Mouse (Mus musculus): ENCODE results near the gene Ak5. TPM values are rescaled to one million over a fixed set of nuclear protein-coding genes. Genes with fewer than 3 reads are reported as not detected.

Ak5 gene
- polyA plus RNA-seq, 1 experiment from 2014 or later = 3.2 TPM

GRCm38 (mm10) chr3:152555216-152555615 is 112.9 kb downstream of the Ak5 start:
- Histone ChIP-seq H3K27ac (ENCODE audit: low read depth) (no peak overlapping the region), H3K9ac (ENCODE audit: low read length) (no peak overlapping the region), H3K4me1 (replicated peaks; ENCODE audit: control insufficient read depth, insufficient read depth, low read length) (peaks cover 10% of the 10 kb centered on the region), H3K4me2 (ENCODE audit: low read length) (no peak overlapping the region), H3K27me3 (replicated peaks; ENCODE audit: control insufficient read depth, insufficient read depth, low read length) (no peaks in the 10 kb centered on the region), H3K9me3 (ENCODE audit: control insufficient read depth, low read length) (no peaks in the 10 kb centered on the region), H3K4me3 (ENCODE audit: low read depth, low read length) (no peak overlapping the region), H3K36me3 (ENCODE audit: control insufficient read depth, insufficient read depth, low read length) (no peaks in the 10 kb centered on the region)
- ATAC-seq (replicated peaks; ENCODE audit: low FRiP score, low TSS enrichment, low read depth) (no peak), DNase-seq (ENCODE audit: low spot score) (no peak)
- 69% methylated on average over 7 of the region's 7 CpGs for WGBS

DNA sequence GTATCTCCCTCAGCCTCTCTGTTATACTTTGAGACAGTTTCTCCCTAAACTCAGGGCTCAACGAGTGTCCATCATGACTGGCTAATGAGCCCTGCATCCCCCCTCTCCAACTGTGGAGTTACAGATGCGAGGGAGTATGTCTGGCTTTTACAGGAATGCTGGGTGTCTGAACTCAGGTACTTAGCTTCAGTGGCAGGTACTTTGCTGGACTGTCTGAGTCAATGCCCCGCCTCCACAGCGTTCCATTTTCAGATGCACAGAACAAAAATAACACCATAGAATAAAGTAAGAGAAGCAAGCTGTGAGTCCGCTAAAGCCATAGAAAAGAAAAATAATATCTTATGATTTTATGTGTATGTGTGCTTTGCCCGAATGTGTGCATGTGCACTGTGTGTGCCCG is 113.8 kb downstream of the Ak5 start:
- Histone ChIP-seq H3K27me3 (replicated peaks; ENCODE audit: control insufficient read depth, insufficient read depth, low read length) (no peaks in the 10 kb centered on the region), H3K27ac (ENCODE audit: low read depth) (no peak overlapping the region), H3K9me3 (ENCODE audit: control insufficient read depth, low read length) (no peaks in the 10 kb centered on the region), H3K36me3 (ENCODE audit: control insufficient read depth, insufficient read depth, low read length) (no peaks in the 10 kb centered on the region), H3K4me2 (ENCODE audit: low read length) (no peak overlapping the region), H3K4me3 (ENCODE audit: low read depth, low read length) (no peak overlapping the region), H3K4me1 (replicated peaks; ENCODE audit: control insufficient read depth, insufficient read depth, low read length) (peaks cover 1% of the 10 kb centered on the region; the same call in 1 of the 2 replicates), H3K9ac (ENCODE audit: low read length) (no peak overlapping the region)
- DNase-seq (ENCODE audit: low spot score) = no peak
- 82% methylated on average over 7 of the region's 7 CpGs for WGBS
- ATAC-seq (replicated peaks; ENCODE audit: low FRiP score, low TSS enrichment, low read depth) = no peak

GRCm38 (mm10) chr3:152552641-152553040 is 115.5 kb downstream of the Ak5 start:
- DNase-seq (ENCODE audit: low spot score) (no peak), ATAC-seq (replicated peaks; ENCODE audit: low FRiP score, low TSS enrichment, low read depth) (no peak)
- H3K9me3 ChIP-seq (ENCODE audit: control insufficient read depth, low read length) = no peaks in the 10 kb centered on the region
- H3K36me3 ChIP-seq (ENCODE audit: control insufficient read depth, insufficient read depth, low read length) = no peaks in the 10 kb centered on the region
- H3K27me3 ChIP-seq (replicated peaks; ENCODE audit: control insufficient read depth, insufficient read depth, low read length) = no peaks in the 10 kb centered on the region
- 90% methylated on average over 8 of the region's 8 CpGs for WGBS
- H3K9ac ChIP-seq (ENCODE audit: low read length) = no peak overlapping the region
- no peaks in the 10 kb centered on the region for H3K4me1 ChIP-seq (replicated peaks; ENCODE audit: control insufficient read depth, insufficient read depth, low read length)
- no peak overlapping the region for H3K27ac ChIP-seq (ENCODE audit: low read depth)
- H3K4me3 ChIP-seq (ENCODE audit: low read depth, low read length) = no peak overlapping the region
- no peak overlapping the region for H3K4me2 ChIP-seq (ENCODE audit: low read length)

- Histone ChIP-seq H3K4me3 (ENCODE audit: low read depth, low read length) (no peak overlapping the region), H3K36me3 (ENCODE audit: control insufficient read depth, insufficient read depth, low read length) (no peaks in the 10 kb centered on the region), H3K4me1 (replicated peaks; ENCODE audit: control insufficient read depth, insufficient read depth, low read length) (no peaks in the 10 kb centered on the region), H3K9me3 (ENCODE audit: control insufficient read depth, low read length) (no peaks in the 10 kb centered on the region), H3K4me2 (ENCODE audit: low read length) (no peak overlapping the region), H3K27me3 (replicated peaks; ENCODE audit: control insufficient read depth, insufficient read depth, low read length) (no peaks in the 10 kb centered on the region), H3K27ac (ENCODE audit: low read depth) (no peak overlapping the region), H3K9ac (ENCODE audit: low read length) (no peak overlapping the region)
- DNase-seq (ENCODE audit: low spot score) = no peak
- no peak for ATAC-seq (replicated peaks; ENCODE audit: low FRiP score, low TSS enrichment, low read depth)
- 83% methylated on average over 7 of the region's 7 CpGs for WGBS
These were observed 117.5 kb downstream of the Ak5 start for GRCm38 (mm10) chr3:152550528-152551115.

DNA sequence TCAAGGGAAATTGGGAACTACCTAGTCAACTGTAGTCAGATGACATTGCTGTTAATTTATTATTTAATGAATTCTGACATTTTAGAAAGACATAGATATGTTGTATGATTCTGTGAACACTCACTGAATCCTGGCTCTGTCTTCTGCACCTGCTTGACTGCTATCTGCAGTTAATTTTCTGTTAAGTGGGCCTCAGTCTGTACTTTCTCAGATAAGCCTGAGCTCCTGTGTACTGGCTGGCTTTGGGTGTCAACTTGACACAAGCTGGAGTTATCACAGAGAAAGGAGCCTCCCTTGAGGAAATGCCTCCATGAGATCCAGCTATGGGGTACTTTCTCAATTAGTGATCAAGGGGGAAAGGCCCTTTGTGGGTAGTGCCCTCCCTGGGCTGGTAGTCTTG is 118.1 kb downstream of the Ak5 start:
- no peak overlapping the region for H3K9ac ChIP-seq (ENCODE audit: low read length)
- no peaks in the 10 kb centered on the region for H3K36me3 ChIP-seq (ENCODE audit: control insufficient read depth, insufficient read depth, low read length)
- no peak overlapping the region for H3K4me2 ChIP-seq (ENCODE audit: low read length)
- H3K27me3 ChIP-seq (replicated peaks; ENCODE audit: control insufficient read depth, insufficient read depth, low read length) = no peaks in the 10 kb centered on the region
- no peaks in the 10 kb centered on the region for H3K4me1 ChIP-seq (replicated peaks; ENCODE audit: control insufficient read depth, insufficient read depth, low read length)
- ATAC-seq (replicated peaks; ENCODE audit: low FRiP score, low TSS enrichment, low read depth) (no peak), DNase-seq (ENCODE audit: low spot score) (no peak)
- H3K9me3 ChIP-seq (ENCODE audit: control insufficient read depth, low read length) = no peaks in the 10 kb centered on the region
- no peak overlapping the region for H3K27ac ChIP-seq (ENCODE audit: low read depth)
- H3K4me3 ChIP-seq (ENCODE audit: low read depth, low read length) = no peak overlapping the region

DNA sequence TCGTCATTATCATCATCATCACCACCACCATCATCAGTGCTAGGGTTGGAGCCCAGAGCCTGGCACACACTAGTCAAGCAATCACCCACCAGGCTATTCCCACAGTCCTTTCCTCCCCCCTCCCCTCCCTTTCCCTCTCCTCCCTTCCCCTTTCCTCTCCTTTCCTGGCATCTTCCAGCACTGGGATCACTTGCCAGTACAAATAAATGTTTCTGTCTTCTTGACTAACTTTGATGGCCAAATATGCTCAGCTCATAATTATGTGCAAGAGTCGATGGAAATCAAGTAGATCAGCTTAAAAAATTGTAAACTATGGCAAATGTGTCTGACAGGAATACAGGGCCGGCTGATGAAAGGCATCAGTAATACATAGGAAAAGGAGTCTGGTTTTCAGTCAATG is 123.2 kb downstream of the Ak5 start:
- H3K9ac ChIP-seq (ENCODE audit: low read length) = no peak overlapping the region
- H3K4me2 ChIP-seq (ENCODE audit: low read length) = no peak overlapping the region
- DNase-seq (ENCODE audit: low spot score) = no peak
- no peaks in the 10 kb centered on the region for H3K27me3 ChIP-seq (replicated peaks; ENCODE audit: control insufficient read depth, insufficient read depth, low read length)
- H3K27ac ChIP-seq (ENCODE audit: low read depth) = no peak overlapping the region
- 79% methylated on average over 3 of the region's 3 CpGs for WGBS
- H3K4me1 ChIP-seq (replicated peaks; ENCODE audit: control insufficient read depth, insufficient read depth, low read length) = peaks cover 5% of the 10 kb centered on the region; the same call in 1 of the 2 replicates
- H3K36me3 ChIP-seq (ENCODE audit: control insufficient read depth, insufficient read depth, low read length) = no peaks in the 10 kb centered on the region
- ATAC-seq (replicated peaks; ENCODE audit: low FRiP score, low TSS enrichment, low read depth) = no peak
- H3K9me3 ChIP-seq (ENCODE audit: control insufficient read depth, low read length) = no peaks in the 10 kb centered on the region
- H3K4me3 ChIP-seq (ENCODE audit: low read depth, low read length) = no peak overlapping the region

DNA sequence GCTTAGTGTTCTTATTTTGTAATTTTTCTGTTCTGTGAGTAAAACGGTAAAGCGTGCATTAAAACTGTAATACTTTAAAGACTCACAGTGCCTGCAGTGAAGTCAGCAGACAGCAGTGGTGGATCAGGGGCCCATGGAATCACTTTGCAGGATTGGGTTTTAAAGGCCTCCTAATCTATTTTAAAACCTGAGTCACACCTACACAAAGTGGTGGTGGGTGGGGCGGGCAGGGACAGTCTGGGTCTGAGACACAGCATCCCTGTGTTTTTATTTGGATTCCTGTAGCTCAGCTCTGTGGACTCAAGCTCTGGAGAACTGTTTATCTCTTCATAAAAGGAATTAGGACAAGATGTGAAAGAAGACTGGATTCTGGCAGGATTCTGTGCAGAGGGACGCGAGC is 125.9 kb downstream of the Ak5 start:
- Histone ChIP-seq H3K4me2 (ENCODE audit: low read length) (no peak overlapping the region), H3K9ac (ENCODE audit: low read length) (no peak overlapping the region), H3K27me3 (replicated peaks; ENCODE audit: control insufficient read depth, insufficient read depth, low read length) (no peaks in the 10 kb centered on the region), H3K9me3 (ENCODE audit: control insufficient read depth, low read length) (no peaks in the 10 kb centered on the region), H3K27ac (ENCODE audit: low read depth) (no peak overlapping the region), H3K4me3 (ENCODE audit: low read depth, low read length) (no peak overlapping the region), H3K4me1 (replicated peaks; ENCODE audit: control insufficient read depth, insufficient read depth, low read length) (peaks cover 5% of the 10 kb centered on the region; the same call in 1 of the 2 replicates), H3K36me3 (ENCODE audit: control insufficient read depth, insufficient read depth, low read length) (no peaks in the 10 kb centered on the region)
- WGBS = 62% methylated on average over 5 of the region's 5 CpGs
- ATAC-seq (replicated peaks; ENCODE audit: low FRiP score, low TSS enrichment, low read depth) (no peak), DNase-seq (ENCODE audit: low spot score) (no peak)

- Histone ChIP-seq H3K4me2 (ENCODE audit: low read length) (no peak overlapping the region), H3K9ac (ENCODE audit: low read length) (no peak overlapping the region), H3K4me1 (replicated peaks; ENCODE audit: control insufficient read depth, insufficient read depth, low read length) (no peaks in the 10 kb centered on the region), H3K27me3 (replicated peaks; ENCODE audit: control insufficient read depth, insufficient read depth, low read length) (no peaks in the 10 kb centered on the region), H3K36me3 (ENCODE audit: control insufficient read depth, insufficient read depth, low read length) (no peaks in the 10 kb centered on the region), H3K9me3 (ENCODE audit: control insufficient read depth, low read length) (no peaks in the 10 kb centered on the region), H3K4me3 (ENCODE audit: low read depth, low read length) (no peak overlapping the region), H3K27ac (ENCODE audit: low read depth) (no peak overlapping the region)
- ATAC-seq (replicated peaks; ENCODE audit: low FRiP score, low TSS enrichment, low read depth) (no peak), DNase-seq (ENCODE audit: low spot score) (no peak)
- WGBS = 80% methylated on average over 5 of the region's 5 CpGs
These were observed 137.8 kb downstream of the Ak5 start for GRCm38 (mm10) chr3:152530344-152530743.
